Mouse (Mus musculus) small intestine, adult 2 months (tissue): Measurements from ENCODE around the gene Pcsk1n.

Experiments
- CTCF ChIP-seq: fragments of 200-500 bp; IDR thresholded peaks from 2 replicates; pipeline ENCODE4 v1.5.1; 2012; ENCODE audit warnings: low read depth, mild to moderate bottlenecking, control low read depth, inconsistent platforms, low read length, moderate library complexity, mixed read lengths; ENCODE audit not compliant: insufficient replicate concordance, insufficient read length; ENCODE audit errors: extremely low read depth
- POLR2A ChIP-seq: fragments of 200-500 bp; IDR thresholded peaks from 2 replicates; pipeline ENCODE4 v1.6.1; 2012; ENCODE audit warnings: low read depth, mild to moderate bottlenecking, control low read depth, inconsistent platforms, low read length, moderate library complexity

DNA sequence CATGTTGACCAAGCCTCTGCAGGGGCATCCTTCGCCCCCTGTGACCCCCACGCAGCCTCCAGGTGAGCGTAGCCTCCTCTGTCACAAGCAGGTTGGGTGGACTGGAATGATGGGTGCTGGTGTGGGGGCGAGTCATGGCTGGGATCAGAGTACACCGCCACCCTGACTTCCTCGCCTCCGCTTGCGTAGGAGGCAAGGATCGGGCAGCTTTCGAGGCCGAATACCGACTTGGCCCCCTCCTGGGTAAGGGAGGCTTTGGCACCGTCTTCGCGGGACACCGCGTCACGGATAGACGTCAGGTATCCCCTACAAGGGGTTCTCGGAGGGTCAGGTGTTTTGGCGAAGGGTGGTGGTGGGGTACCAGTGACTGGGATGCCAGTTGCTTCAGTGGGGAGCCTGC lies 41.1 kb upstream of the Pcsk1n start:
- TF ChIP-seq POLR2A (no peak), CTCF (no peak)
